Mouse (Mus musculus): ENCODE data around the gene Fcnb.

The Fcnb gene

DNA sequence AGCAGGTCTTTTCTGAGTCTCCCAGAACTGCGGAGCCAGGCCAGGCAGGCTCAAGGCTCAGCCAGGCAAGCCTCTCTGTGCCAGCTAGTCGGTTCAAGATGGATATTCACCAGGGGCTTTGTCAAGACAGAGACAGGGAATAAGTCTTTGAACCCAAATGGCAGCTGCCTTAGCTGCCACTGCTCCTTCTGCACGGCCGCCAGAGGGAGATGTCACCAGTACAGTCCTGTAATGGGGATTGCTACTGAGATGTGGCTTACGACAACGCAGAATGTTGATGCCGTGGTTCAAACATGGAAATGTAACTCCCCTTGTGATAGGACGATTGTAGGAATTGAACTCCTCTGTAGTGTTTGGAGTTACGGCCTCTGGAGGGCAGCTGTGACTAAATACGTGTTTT is 1.4 kb upstream of the Fcnb start:
- DNase-seq (ENCODE audit: low read depth, low spot score): no peak

DNA sequence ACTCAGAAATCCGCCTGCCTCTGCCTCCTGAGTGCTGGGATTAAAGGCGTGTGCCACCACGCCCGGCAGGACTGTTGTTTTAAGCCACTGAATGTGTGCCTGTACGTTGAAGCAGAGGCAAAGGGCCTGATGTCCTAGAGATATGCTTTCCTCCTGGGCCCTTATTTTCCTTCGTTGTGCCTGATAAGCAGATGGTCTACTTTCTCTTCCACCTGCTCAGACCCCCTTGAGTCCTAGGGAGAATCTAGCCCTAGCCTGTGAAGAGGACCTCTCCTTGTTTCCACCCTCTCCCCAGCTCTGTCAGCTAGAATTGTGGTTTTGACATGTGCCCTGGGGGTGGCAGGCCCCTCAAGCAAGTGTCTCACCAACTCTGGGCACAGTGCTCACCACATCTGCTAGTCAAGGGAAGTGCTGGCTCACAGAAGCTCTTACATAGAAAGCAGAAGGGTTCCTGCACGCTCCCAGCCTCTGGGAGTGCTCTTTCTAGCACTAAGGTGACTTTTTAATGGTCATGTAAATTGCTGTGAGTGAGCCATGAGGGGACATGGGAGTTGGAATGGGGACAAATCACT is 9.0 kb downstream of the Fcnb start:
- DNase-seq (ENCODE audit: low read depth, low spot score): no peak

DNA sequence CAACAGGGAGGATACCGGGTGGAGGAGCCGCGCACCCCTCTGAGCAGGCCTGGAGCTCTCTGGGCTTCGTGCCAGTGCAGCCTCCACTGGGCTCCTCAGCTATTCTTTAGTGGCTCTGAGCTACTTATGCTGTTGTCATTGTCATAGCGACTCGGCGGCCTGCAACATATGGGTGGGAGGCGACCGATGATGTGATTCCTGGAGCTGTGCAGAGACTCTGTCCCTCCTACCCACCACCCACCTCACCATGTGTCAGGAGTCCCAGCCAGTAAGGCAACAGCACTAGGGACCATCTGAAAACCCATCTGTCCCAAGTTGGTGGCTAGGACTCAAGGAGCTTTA is 16.2 kb downstream of the Fcnb start:
- no peak for DNase-seq (ENCODE audit: low read depth, low spot score)

DNA sequence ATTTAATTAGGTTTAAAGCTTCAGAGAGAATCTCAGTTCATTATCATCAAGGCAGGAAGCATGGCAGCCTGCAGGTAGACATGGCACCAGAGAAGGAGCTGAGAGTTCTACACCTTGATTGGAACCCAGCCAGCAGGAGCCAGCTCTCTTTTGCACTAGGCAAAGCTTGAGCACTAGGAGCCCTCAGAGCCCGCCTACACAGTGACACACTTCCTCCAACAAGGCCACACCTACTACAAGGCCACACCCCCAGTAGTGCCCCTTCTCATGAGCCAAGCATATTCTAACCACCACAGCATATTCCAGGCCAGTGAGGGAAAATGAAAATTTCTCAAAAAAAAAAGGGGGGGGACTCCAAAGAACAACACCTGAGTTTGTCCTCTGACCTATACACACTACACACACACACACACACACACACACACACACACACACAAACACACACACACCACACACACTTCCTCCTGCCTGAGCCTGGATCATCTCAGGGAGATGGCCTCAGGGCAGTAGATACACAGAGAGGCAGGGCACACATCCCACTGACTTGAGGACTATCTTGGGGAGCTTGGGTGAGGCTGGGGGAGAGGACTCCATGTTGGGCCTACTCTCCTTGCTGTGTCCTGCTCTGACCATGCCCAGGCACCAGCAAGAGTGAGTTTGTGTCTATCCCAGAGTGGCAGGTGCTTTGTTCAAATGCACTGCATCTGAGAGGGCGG is 16.7 kb downstream of the Fcnb start:
- peak; percentile 9 for DNase-seq (ENCODE audit: low read depth, low spot score)

DNA sequence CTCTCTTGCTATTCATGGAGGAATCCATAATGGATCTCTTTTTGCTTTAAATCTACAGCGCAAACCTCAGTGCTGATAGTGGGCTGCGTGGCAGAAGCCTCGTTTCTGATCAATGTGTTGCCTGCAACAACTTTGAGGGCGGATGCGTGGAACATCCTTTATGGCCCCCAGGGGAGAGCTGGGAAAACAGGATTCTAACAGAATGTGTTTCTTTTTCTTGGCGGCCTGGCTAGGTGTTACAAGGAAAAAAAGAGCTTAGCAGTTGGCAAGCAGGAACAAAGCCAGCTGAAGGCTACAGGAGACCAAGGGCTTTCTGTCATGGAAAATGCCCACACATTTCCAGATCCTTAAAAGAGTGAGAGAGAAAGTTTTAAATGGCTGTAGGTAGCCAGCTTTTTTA is 17.5 kb downstream of the Fcnb start:
- DNase-seq (ENCODE audit: low read depth, low spot score): no peak

DNA sequence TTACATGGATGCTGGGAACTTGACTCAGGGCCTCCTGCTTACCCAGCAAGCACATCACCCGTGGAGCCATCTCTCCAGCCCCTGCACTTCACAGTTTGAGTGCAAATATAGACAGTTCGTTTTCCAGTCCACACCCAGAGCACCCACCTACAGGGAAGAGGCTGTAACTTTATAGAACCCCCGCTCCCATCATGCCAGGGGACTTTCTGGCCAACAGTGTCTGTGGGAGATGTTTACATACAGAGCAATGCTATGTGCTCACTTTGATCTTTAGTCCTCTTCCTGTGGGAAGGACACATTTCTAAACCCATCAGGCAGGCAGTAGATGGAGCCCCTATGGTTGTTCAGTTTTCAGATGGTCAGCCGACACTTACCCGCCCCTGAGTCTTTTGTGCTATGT is 18.0 kb downstream of the Fcnb start:
- no peak for DNase-seq (ENCODE audit: low read depth, low spot score)

DNA sequence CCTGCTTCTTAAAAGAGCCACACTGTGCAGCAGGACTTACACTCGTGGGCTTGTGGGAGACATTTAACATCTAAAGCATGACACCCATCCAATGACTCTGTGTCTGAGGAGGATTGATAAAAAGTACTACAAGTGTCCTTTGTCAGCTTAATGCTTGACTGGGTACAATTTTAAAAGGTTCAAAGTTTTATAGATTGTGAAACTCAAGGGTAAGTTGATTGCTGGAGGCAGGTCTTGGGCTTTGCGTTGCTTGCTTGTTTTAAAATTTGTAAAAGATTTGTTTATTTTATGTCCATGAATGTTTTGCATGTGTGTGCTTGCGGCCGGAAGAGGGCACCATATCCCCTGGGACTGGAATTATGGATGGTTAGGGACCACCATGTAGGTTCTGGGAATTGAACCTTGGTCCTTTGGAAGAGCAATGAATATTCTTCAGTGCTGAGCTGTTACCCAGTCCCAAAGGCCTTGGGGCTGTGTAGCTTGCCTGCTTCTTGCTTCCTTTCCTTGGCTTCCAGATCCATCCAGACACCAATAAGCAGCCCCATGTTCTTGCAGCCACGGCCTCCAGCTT is 19.5 kb downstream of the Fcnb start:
- DNase-seq (ENCODE audit: low read depth, low spot score): no peak

DNA sequence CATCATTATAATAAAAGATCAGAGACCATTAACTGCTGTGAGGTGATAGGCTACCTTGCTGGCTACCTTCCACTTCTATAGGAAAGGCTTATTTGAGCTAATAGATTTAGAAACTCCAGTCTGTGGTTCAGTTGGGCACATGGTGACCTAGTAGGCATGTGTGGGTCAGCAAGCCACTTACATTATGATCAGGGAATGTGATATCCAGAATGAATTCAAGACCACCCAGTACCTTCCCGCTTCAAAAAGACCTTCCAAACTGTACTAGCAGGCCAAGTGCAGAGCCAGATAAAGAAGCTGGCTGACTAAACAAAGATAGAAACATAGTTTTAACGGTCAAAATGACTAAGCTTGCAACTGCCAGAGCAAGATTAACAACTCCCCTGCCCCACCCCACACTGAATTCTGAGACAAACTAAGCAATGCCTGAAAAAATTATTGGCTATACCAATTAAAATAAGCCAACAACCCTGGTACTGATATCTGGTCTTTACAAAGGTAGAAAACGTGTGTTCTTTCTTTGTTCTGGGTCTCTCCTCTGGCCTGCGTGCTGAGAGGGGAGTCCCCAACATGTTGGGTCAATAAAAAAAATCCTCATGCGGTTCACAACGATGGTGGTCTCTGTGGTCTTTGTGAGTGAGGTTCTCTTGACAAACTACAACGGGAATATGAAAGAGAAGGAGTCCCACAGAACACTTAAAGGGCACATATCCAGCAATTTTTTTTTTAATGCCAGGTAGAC is 20.2 kb downstream of the Fcnb start:
- no peak for DNase-seq (ENCODE audit: low read depth, low spot score)

DNA sequence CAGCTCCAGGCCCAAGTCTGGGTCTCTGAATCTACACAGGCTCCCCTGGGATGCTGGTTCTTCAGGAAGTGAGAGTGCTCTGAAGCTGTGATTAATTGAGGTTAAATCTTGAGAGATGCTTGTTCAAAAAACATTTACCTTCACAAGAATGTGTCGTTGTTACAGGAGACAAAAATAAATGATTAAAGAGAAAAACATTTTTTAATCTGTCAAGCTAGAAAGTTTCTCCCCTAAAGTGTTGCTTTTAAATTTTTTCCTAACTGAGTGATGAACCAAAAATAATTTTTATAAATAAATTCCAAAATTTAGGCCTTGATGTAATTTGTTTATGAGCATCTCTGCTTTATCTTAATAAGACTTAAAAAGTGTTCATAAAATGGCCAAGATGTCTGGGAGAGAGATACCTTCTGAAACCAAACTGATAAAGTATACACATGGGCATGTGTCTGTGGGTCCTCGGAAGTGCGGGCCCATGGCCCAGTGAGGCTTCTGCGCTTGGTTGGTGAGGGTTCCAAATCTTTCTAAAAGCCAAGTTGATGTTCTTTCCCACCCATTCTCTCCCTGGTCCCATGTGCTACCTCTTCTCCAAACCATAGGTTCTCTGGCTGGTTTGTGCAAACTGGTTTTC is 20.9 kb downstream of the Fcnb start:
- no peak for DNase-seq (ENCODE audit: low read depth, low spot score)

DNA sequence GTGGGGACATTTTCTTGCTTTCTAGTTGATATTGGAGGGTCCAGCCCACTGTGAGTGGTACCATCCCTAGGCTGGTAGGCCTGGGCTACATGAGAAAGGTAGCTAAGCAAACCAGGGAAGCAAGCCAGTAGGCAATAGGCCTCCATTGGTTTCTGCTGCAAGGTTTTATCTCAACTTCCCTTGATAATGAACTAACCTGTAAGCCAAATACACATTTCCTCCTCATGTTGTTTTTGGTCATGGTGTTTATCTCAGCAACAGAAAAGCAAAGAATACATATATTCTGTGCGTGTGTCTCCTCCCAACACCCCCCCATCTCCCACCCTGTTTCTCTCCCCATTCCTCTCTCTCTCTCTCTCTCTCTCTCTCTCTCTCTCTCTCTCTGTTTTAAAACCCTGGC is 24.8 kb downstream of the Fcnb start:
- DNase-seq (ENCODE audit: low read depth, low spot score): no peak

DNA sequence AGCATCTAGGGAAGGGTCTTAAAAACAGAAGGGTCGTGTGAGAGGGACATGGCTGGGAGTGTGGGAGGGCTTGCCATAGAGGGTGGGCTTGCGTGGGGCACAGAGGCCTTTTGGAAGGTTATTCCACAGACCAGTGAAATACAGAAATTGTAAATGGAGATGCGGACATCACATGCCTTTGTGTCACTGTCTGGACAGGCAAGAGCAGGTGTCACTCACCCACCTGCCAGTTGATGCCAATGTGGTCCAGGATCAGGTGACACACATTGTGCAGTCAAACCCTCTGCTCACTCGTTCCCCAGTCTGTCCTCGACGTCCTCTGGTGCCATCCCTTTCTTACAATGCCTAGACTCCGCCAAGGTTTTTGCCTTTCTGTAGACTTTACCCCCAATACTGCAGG is 37.6 kb downstream of the Fcnb start:
- DNase-seq (ENCODE audit: low read depth, low spot score): no peak

DNA sequence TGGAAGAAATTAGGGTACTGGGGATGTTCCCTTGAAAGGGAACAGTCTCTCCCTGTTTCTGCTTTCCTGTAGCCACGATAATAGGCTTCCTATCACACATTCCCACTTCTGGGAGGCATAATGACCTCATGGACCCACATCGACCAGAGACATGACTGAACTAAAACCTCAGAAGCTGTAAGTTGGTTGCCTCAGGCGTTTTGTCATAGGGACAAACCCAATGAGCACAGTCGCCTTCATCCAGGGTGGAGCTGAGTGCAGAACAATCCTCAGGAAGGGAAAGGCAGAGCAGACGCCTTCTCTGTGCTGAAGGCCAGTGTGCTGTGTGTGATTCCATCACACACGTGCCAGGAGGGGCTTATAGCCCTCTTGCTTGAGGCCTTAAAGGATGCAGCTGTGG is 38.4 kb downstream of the Fcnb start:
- no peak for DNase-seq (ENCODE audit: low read depth, low spot score)

DNA sequence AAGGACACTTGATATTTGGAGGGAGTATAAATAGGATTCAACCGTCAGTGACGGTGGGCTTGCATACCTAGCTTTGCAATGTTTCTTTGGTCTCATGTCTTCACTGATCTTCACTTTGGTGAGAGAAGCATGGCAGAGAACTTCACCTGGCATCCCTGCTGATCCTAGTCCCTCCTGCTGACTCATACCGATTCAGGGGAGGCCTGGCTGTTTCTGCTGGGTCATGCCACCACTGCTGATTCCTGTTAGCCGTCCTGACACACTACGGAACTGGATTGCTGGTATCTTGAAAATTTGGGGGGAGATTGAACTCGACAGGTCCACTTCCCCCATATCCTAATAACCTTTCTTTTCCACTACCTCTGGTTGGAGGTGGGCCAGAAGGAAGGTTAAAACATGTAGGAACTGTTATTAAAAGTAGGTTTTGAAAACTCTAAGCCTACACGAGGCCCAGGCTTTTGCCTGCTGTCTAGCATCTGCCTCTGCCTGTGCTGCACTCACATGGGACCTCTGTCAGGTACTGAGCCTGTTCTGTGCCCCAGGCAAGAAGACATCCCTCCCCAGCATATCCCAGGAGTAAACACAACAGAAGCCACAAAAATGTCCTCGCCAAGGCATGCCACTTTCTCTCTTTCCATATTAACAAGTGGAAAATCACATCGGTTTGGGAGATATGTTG is 39.6 kb downstream of the Fcnb start:
- DNase-seq (ENCODE audit: low read depth, low spot score): no peak

DNA sequence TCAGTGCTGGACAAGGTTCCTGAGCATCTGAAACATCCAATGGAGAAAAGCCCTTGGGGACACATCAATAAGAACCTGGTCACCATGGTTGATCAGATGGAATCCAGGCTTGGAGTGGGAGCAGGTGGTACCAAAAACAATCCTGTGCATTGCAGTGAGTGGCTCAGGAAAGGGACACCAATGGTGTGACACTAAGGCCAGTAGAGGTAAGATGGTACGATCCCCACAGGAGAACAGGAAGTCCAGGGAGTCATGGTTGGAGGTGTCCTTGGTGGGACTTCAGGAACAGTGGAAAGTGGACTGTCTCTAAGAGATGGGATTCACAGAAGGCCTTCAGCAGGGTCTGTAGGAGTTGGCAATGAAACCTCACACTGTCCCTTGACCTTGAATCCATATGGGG is 44.2 kb downstream of the Fcnb start:
- no peak for DNase-seq (ENCODE audit: low read depth, low spot score)

DNA sequence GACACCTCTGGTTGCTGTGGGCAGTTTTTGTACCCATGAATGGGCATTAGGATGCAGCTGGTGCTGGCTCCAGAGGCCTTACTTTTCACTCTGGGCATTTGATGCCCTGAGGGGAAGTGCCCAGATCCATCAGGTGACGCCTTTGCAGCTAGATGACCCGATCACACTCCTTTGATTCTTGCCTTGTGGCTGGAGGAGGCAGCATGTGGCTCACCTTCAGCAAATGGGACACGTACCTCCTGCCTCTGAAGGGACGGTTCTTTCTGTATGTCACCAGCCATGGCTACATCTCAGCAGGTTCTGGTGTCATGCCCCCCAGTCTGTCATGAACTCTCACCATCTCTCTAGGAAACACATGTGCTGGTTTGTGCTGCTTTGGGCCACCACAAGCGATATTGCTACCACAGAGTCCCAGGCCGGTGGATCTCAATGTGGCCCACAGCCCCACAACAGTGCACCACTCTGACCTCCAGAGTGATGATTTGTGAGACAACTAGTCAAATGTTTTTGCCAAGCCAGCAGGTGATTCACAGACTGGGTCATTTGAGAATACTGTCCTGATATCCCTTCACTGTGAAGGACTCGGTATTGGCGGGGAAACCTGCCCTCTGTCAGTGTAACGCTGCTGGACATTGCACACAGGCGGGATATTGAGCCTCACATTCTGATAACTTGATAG is 44.9 kb downstream of the Fcnb start:
- DNase-seq (ENCODE audit: low read depth, low spot score): no peak

DNA sequence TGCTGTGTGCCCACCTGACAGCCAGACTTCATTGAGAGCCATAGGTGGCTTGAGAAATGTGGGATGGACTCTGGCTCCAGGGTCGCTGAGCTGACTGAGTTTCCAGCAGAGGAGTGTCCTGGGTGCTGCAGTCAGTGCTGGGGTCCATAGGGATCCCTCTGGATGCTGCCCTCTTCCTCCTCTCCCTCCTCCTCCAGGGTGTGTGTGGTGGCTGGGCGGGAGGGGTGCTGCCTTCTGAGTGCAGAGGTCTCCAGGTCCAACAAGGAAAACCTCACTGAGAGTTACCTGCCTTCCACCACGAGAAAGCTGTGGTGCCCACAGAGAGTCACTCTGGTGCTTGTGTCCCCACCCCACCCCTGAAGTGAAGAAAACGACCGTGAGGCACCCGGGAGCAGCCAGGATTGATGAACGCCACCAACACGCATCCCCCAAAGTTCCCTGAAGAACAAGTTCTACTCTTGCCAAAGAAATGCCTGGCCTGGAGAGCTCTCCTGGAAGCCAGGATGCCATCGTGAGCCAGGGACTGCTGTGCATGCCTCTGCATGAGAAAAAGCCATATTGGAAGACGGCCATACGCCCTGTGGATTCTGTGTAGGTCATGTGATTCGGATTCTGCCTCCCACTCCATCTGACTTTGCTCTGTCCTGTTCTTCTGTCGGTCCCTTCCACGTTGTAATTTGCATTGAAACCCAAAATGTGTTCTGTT is 46.1 kb downstream of the Fcnb start:
- DNase-seq (ENCODE audit: low read depth, low spot score): no peak

DNA sequence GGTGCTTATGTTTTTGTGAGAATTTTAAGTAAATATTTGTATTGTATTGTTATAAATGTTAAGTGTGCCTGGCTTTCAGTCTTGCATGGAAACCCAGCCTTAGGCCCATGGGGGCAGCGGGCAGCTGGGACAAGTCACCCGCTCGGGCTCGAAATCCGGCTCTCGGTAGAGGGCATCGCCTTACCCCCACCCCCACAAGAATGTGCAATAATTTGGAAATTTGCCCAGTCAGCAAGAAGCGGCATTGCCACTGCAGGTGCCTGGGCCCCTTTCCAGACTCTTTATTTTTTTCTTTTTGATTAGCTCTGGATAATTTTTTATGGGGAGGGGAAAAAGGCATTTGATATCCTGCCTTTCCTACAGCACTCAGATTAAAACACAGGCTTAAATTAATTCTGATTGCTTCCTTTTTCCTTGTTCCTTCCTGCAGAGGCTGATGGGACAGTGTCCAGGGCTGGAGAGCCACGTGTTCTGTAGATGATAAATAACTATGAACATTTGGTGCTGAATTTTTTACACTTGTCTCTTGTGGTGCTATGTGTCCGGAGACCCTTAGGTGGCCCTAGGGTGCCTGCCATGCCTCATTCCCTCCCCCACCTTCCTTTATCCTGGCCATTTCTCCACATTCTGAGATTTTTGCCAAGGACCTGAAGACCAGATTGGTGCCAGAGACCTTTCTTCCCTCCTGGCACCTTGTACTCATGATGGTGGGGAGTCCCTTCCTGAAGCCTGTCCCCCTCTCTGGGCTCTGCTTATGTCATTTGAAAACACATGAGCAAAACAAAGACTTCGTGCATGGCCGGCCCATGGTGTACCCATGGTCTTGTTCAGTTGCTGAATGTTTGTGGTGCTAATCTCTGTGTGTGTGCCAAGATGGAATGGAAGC is 46.9 kb downstream of the Fcnb start:
- no peak for DNase-seq (ENCODE audit: low read depth, low spot score)

DNA sequence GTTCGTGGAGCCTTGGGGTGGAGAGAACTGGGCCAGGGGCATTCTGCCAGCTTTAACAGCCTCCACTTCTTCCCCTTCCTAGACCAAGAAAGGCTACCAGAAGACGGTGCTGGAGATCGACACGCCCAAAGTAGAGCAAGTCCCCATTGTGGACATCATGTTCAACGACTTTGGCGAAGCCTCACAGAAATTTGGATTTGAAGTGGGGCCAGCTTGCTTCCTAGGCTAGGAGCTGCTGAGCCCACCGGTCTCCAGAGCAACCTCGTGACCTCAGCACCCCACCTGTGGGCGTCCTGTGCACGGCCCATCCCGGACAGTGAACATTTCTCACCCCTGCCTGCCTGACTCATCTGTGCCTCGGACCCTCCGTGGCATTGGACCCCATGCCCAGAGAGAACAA is 47.9 kb downstream of the Fcnb start:
- DNase-seq (ENCODE audit: low read depth, low spot score): no peak

DNA sequence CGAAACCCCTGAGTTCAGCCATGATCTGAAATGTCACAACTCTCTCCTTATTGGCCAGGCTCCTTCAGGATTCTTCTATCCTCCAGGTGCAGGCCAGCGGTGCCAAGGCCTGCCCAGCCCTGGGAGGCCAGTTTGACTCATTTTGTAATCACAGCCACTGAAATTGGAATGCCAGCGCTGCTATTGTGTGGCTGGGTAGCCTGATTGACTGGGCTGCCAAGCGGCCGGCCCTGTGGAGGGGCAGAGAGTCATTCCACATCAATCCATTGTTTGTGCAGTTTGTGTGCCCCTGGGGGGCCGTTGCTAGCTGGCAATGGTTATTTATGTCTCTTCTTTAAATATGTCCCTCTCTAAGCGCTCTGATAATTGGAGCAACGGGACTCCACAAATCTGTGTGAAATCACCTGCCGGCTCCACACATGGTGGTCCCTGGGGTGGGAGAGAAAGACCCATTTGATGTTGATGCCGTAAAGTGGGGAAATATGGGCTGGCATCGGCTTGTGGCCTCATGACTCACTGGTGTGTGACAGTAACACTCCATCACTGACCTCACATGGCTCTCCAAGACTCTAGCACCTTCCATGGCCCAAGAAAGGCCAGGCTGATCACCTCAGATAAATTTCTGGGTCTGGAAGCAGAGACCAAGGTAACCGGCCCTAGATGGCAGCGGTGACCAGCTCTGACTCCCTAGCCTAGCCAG is 50.5 kb downstream of the Fcnb start:
- DNase-seq (ENCODE audit: low read depth, low spot score): no peak
